Mouse (Mus musculus) thymus, postnatal 36 days (tissue): ENCODE measurements around the gene Surf6.
A peak's percentile ranks its signal among the peaks of the same experiment; 100 is the strongest.

ENCODE experiments used
- DNase-seq, 2 experiments: peaks; one replicate each; pipeline ENCODE4 v3.0.0; 2022; ENCODE audit warnings: mixed read lengths in 2 of 2

Surf6 gene

DNA sequence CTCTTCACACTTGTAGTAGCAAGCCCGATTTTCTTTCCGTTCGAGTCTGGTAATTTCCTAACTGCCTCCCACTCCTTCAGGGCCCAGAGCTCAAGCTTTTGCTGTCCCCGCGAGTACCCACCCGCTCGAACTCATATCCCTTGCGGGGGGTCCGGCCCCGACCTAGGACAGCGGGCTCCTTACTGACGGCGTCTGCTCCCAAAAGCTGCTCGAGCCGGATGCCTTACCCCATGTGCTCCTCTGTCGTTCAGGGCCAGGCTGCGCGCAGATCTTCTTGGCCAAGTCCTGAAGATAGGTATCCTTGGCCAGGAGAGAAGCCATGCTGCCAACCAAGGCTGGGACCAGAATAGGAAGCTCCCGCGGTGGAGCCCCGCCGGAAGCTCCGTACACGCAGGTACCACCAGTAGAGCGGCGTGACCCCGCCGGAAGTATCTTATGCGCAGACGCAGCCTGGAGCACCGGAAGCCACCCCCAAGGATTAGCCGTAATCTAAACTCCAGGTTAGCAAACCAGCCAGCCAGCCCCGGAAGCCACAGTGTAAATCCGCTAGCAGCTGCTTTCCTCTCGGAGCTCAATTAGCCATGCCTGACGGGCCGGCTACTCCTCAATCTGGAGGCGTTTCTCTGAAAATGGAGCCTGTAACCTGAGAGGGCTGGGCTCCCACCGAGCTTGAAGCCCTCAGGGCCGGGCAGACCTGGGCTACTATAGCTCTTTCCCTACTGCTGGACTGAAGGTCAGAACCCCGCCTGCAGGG is at the start of gene Surf6:
Gene Surf6, minus strand, starts transcription at position 413 of the 754 bp plus-strand sequence.
- DNase-seq, result peak; percentile 95 to 97

DNA sequence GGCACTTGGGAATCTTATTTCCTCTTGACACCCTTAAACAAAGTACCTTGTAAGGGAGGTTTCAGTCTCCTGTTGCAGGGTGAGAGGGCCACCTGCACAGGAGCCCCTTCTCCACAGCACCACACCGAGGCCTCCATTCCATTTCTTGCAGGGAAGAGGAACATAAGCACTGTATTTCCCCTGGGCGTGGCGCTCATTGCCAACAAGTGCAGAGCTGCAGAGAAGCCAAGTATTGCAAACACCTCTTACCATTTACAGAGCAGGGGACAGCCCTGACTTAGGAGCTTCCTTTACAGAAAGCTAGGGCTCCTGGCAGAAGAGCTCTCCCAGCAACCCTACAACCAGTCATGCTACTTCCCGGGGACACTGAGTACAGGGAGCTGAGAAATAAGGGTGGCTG is 49.5 kb upstream of the Surf6 start:
- no peak for DNase-seq

DNA sequence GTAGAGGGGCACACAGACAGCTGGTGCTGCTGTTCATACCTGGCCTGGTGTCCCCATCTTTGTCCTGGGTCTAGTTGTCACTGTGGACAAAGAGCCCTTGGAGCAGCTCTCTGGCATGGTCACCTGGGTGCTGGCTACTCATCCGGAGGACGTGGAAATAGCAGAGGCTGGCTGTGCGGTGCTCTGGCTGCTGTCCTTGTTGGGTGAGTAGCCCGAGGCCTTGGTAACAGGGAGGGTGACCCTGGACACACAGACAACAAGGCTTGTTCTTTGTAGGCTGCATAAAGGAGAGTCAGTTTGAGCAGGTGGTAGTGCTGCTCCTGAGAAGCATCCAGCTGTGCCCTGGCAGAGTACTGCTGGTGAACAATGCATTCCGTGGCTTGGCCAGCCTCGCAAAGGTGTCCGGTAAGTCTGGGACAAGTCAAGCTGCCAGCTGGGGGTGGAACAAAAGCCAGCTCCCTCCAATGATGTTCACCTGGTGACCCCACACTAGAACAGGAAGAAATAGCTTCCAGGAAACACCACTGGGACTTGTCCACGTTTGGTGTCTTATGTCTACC is 48.7 kb upstream of the Surf6 start:
- DNase-seq, result no peak

DNA sequence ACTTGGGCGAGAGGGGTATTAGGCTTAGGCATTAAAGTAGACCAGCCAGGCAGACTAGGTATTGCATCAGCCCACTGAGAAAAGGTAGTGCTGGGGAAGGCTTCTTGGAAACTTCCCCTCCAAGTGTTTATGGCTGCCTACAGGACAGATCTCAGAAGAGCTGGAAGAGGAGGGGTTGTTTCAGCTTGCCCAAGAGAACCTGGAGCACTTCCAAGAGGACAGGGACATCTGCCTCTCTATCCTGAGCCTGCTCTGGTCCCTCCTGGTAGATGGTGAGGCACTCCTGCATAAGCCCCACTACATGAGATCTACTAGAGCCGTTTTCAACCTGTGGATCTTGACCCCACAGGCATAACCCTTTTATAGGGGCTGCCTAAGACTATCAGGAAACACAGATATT is 47.7 kb upstream of the Surf6 start:
- no peak for DNase-seq

DNA sequence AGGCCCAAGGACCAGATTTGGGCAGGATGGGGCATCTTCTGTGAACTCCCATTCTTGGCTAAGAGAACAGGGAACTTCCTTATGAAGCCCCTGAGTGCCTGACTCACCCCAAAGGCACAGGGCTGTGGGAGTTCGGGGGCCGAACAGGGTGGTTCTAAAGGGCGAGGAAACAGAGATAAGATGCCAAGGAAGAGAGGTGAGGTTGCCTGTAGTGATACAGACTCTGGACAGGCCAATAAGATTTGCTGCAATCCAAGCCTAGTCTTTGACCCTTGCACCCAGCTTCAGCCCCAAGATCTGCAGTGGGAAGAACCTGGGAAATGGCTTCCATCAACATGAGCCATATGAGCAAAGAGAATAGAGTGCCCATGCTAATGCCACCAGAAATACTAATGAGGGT is 40.6 kb upstream of the Surf6 start:
- DNase-seq, result no peak

DNA sequence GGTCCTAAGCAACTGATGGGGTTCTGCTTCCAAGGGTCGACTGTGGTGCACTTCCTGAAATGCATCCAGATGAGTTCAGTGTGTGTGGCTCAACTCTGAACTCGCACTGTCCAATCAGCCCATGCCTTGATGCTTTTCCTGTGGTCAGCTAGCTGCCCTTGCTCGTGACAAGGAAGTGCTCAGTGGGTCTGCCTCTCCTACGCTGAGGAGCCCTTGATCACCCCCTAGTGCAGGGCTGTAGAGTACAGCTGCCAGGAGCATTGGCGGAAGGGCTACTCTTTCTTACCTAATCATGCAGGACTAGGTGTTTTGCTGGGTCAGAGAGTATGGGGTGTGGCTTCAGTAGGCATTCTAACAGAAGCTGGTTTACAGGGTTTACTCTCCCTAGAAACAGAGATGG is 38.9 kb upstream of the Surf6 start:
- DNase-seq, result no peak

DNA sequence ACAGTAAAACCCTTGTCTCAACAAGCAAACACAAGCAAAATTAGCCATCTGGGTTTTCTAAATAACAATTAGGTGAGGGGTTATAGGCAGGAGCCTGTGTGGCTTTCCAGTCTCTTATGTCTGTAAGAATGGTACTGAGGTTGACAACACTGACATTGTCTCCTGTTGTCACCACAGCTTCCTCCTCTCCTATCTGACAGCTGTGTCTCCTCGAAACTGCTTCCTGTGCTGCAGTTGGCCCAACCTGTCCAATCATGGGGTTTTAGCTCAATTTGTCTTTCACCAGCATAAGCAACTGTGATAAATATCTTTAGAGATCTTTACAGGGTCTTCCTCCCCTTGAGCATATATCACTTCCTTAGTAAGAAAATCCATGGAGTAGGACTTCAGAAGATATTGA is 33.7 kb upstream of the Surf6 start:
- DNase-seq, result peak; percentile 37 to 62

DNA sequence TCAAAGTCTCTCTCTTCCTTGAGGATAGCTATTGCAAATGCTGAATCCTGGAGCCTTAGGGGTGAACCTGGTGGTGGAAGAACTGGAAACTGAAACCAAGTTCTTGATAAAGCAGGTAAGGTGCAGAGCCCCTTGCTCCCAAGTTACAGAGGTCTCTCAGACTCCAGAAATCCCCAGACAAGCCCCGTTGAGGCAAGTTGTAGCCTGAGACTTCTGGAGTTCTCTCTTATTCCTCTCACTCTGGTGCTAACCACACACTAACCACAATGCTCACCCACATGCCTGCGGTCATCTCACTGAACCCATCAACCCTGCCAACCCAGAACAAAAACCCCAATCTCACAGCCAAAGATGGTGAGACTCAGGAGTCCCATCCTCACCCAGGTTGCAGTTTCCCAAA is 32.6 kb upstream of the Surf6 start:
- peak; percentile 44 to 47 for DNase-seq

DNA sequence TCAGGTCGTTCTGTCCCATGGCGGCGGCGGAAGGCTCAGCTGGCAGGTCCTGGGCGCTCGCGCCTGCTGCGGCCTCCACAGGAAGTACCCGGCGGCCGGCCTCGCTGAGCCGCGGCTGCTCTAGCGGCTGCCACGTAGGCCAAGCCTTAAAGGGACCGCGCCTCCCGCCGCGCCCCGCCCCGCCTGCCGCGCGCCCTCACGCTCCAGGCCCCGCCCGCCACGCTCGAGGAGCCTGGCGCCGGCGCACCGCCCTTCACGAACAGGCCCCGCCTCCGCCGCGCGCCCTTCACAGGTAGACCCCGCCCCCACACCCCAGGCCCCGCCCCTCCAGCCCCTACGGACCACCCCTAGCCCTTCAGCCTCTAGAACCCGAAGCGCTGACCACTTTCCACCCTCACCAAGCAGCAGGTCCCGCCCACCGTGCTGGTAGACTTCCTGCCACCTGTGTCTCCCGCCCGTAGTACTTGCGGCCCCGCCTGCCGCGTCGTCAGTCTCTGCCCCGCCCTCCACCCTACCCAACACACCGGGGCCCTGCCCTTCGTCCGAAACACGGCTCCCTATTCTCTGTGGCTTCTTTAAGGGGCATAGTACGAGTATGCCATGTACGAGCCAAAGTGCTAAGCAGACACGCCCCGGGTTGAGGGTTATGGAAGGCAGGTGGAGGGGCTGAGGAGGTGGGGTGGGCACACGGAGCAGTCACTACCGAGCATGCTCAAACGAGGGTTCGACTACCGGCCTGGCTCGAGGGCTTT is 30.8 kb upstream of the Surf6 start, which contains the start of the genes Surf4 and Stkld1:
Gene Surf4, minus strand, starts transcription at position 625 of the 752 bp plus-strand sequence.
Gene Stkld1, plus strand, starts transcription at position 744 of the 752 bp plus-strand sequence.
- DNase-seq, result peak; percentile 93 to 96

DNA sequence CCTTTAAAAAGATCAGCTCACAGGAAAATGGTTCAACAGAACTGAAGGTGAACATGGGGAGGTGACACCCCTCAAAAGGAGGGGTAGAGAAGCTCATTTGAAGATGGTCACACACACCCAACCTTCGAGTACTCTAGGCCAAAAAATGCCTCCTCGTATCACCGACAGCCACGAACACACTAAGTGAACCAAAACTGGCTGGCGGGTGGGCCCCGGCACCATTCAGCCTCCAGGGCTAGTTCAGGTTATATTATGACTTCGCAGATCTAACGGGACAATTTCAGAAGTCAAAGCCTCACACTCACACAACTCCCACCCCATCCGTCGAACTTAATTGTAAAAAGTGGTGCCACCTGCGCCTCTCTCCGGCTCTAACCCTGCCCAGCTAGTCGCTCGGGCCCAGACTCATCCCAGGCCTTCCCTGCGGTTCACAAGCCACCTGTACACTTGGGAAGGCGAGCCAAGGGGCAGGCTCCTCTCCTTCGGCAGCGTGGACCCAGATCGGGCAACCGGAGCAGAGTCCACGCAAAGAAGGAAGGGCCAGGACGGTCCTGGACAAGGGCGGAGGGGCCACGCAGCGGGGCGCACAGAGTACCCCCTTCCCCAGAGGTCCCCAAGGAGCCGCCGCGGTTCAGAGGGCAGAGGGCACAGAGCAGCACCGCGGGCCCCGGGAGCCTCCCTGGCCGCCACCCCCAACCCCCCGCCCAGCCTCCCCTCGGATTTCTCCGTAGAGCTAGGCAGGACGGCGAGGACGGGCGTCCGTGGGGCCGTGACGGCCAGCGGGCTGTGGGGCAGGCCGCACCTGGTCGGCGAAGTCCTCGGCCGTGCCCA is 30.0 kb upstream of the Surf6 start:
- no peak for DNase-seq

DNA sequence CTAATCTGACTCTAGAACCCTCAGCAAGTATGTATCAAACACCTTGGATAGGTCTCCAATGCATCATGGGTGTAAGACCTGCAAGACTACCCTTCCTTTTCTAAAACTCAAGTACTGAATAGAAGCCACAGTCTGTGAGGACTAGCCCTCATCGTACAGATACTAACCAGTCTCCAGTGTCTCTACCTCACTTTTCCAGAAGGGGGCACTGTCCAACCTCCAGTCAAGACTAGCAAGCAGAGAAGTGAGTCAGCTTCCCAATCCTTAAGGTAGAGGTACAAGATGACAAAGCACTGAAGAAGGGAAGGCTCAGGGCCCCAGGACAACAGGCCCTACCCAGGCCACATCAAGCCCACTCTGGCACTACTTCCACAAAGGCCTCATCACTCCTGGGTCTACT is 27.7 kb upstream of the Surf6 start:
- peak; percentile 67 to 75 for DNase-seq

DNA sequence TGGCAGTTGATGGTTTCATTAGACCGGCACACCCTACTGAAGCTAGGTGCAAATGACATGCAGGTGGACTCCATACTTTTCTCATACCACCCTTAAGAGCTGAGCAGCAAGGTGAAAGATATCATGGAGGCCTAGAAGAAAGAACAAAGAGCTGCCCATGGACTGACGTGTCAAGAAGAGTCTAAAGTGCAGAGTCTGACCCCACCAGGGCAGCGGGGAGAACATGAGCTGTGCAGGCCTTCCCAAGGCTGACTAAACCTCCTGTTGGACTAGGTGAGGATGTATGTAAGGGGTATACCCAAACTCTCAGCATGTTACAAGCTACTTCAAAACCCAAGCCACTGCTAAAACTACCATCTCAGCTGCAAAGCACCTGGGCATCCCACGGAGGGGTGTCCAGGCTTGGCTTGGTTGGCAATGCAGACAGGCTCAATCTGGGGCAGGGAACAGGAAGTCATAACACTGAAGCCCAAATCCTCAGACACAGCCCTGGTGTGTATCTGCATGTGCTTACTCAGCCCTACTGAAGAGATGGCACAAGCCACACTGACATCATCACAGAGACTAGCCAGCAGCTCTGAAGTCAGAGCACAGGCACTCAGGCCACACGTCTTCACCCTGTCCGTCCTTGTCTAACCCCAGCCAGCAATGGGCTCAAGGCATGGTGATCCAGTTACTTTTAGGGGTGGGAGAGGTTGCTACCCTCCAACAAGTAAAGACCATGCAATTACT is 25.2 kb upstream of the Surf6 start:
- no peak for DNase-seq

DNA sequence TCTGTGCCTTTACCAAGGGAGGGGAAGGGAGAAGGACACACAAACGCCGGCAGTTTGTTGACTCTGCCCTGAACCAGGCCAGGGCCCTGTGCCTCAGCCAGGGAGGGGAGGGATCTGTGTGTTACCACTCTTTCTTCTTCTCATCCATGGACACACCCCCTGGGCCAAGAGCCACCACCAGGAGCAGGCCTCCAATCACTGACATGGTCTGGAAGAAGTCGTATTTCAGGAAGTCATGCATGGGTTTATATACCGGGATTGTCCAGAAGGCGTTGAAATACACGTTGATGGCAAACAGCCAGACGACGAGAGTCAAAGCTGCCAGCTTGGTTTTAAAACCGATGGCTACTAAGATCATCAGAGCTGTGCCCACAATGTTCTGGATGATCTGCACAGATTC is 19.1 kb upstream of the Surf6 start:
- no peak for DNase-seq

DNA sequence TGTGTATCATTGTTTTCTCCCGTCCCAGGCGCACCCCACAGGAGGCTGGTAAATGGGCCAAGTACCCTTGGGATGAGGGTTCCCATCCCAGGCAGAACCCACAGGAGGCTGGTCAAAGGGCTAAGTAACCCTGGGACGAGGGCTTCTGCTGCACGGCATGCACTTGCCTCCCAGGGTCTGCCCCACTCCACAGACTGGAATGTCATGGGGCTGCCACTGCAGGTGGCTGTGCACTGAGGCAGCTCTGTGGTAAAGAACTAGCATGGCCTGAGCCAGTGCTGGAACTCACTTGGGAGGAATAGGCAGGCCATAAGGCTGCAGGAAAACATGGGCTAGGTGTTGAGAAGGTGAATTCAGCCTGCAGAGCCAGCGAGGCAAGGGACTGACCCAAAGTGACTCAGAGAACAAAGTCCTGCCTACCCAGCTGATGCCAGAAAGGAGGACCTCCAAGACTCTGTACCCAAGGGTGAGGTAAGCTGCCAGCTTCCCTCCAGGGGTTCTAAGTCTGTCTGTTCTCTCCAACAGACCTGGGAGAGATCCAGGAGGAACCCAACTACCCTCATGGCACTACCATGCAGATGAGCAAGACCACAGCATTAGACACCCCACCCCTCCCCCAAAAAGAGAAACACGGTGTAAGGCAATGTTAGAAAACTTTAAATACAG is 17.6 kb upstream of the Surf6 start:
- no peak for DNase-seq

DNA sequence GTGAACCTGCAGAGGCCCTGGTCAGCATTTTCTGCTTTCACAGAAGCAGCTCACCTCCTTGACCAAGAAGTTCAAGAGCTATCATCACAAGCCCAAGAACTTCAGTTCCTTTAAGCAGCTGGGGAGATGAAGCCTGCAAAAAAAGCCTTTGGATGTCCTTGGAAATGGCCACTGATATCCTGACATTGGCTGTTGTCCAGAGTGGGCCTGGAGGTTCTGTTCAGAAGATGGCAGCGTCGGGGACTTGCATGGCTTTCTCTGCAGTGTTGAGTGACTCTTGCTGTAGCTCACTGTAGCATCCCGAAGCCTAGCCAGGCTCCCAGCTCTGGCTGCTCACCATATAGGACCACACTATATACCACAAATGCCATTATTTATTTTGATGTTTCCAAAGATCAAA is 17.0 kb upstream of the Surf6 start:
- DNase-seq, result no peak

DNA sequence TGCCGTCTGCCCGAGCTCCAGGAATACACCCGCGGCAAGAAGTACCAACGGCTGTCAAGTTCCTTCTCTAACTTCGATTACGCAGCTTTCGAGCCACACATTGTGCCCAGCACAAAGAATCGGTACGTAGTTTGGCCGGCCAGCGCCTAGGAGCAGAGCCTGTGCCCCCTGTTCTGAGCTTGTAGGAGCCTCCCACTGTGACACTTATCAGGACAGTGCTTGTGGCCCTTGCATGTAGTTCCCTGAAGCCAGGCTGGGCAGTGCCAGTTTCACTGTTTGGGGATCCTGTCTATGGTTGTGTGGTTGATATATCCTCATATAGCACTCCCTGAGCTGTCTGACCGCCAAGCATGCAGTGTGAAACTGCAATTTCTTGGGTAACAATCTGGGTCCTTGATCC is 14.1 kb upstream of the Surf6 start:
- DNase-seq, result no peak

DNA sequence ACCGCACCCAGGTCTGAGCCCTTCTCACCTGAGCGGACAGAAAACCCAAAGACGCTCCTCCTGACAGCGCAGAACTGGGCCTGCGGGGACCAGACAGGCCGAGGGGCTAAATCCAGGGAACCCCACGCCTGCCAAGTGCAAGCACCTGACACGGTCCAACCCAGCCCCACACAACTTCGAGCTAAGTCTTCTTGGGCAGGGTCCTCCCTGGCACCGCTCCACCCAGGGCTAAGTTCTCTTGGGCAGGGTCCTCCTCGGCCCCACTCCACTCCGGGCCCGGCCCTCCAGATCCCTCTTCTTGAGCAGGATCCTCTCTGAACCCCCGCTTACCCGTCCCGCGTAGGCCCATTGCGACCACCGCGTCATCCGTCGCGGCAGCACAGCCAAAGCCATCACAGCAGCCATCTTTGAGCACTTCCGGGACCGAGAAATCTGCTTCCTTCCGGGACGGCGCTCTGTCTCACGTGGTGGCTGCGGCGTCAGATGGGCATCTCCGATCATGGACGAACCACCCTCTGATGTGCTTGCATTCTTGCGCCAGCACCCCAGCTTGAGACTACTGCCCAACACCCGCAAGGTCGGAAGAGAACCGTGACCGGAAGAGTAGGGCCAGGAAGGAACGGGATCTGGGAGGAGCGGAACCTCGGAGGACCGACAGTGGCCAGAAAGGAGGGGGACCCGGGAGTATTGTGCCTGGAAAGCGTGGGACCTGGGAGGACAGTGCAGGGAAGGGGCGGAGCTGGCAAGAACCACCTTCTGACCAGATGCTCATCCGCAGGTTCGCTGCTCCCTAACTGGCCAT is 13.4 kb upstream of the Surf6 start, which contains the start of the genes Surf2 and Surf1:
Gene Surf2, plus strand, starts transcription at position 441 of the 802 bp plus-strand sequence.
Gene Surf1, minus strand, starts transcription at position 604 of the 802 bp plus-strand sequence.
- peak; percentile 62 to 74 for DNase-seq

DNA sequence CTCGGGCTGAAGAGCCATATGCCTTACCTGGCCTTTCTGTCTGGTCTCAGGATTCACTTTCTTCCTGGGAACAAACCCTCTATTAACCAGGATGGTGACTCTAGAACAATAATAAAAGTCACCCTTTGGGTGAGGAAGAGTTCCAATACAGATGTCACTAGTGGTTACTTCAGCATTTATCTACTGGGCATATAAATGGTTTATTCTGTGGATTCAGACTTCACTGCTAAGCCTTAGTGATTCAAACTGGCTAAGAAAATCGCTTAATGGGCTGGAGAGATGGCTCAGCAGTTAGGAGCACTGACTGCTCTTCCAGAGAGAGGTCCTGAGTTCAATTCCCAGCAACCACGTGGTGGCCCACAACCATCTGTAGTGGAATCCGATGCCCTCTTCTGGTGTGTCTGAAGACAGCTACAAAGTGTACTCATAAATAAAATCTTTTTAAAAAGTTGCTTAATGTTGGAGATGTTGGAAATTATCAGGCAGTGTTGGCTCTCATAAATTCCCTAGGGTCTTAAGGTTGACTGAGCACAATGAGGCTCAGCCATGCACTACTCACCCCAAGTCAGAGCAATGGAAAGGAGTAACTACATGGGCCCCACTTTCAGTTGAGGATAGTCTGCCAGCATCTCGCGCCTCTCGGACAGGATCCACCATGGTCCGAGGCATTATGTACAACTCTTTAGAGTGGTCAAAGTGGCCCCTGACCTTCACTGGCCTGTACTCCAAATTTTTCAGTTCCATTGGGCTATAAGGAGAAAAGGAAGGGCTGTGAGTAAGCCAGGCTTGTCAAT is 11.7 kb upstream of the Surf6 start:
- no peak for DNase-seq

DNA sequence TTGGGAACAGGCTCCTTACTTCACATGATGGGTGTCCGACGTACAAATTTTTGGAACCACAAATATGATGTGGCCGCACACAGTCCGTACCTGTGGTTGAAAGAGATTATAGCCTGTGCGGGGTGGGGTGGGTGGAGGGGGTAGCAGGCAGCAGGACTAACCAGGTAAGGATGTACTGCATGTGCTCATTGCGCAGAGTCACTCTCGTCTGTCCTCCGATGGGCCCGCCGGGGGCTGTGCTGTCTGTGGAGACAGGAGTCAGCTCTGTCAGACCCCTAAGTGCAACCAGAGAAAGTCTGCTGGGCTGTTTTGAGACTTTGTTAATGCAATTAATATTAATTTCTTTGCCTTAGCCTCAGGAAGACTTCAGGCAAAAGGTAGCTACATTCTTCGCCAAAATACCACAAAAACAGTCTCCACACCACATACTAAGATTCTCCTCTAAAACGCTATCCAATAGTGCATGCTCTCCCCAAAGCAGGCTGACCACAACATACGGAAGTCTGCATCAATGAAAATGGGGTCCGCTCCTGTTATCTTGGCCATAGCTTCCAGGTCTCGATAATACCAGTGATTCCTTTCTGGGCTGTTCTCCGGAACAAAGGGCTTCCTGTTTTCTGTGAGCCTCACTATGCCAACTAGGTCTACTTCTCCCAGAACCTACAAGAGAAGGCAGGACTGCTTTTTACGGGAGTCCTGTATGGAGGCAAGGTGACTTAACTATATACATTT is 10.9 kb upstream of the Surf6 start:
- DNase-seq, result peak in 1 of 2 experiments; percentile 2
